Mouse (Mus musculus) thymus, adult 2 months (tissue): ENCODE results near the gene 4933402N03Rik. TPM values are rescaled to one million over a fixed set of nuclear protein-coding genes. Genes with fewer than 3 reads are reported as not detected.

Experiments
- DNase-seq: peaks from one replicate; pipeline ENCODE4 v3.0.0; 2021
- H3K27ac ChIP-seq: fragments of 200-500 bp; 2 replicates; pipeline ENCODE4 v1.5.1; 2012; ENCODE audit warnings: low read length, control low read depth; ENCODE audit not compliant: control insufficient read depth, insufficient read depth
- H3K27me3 ChIP-seq: fragments of 200-500 bp; 2 replicates; pipeline ENCODE4 v1.6.1; 2012; ENCODE audit warnings: mild to moderate bottlenecking, low read length, moderate library complexity, mixed read lengths; ENCODE audit not compliant: control insufficient read depth, insufficient read depth
- H3K36me3 ChIP-seq: fragments of 200-500 bp; 2 replicates; pipeline ENCODE4 v1.6.1; 2012; ENCODE audit warnings: mild to moderate bottlenecking, low read length, moderate library complexity; ENCODE audit not compliant: control insufficient read depth, insufficient read depth
- H3K4me1 ChIP-seq: fragments of 200-500 bp; replicated peaks from 2 replicates; pipeline ENCODE4 v1.6.1; 2012; ENCODE audit warnings: low read length; ENCODE audit not compliant: control insufficient read depth, insufficient read depth
- H3K4me3 ChIP-seq: fragments of 200-500 bp; 2 replicates; pipeline ENCODE4 v1.5.1; 2012; ENCODE audit warnings: mild to moderate bottlenecking, low read length, control low read depth, moderate library complexity; ENCODE audit not compliant: control insufficient read depth, insufficient read depth
- CTCF ChIP-seq: fragments of 200-500 bp; IDR thresholded peaks from 2 replicates; pipeline ENCODE4 v1.5.1; 2012; ENCODE audit warnings: mild to moderate bottlenecking, control low read depth, low read length, moderate library complexity, borderline replicate concordance; ENCODE audit not compliant: control insufficient read depth, poor library complexity, insufficient read depth; ENCODE audit errors: extremely low read depth
- POLR2A ChIP-seq: fragments of 200-500 bp; IDR thresholded peaks from 2 replicates; pipeline ENCODE4 v1.6.1; 2012; ENCODE audit warnings: mild to moderate bottlenecking, low read length, control low read depth, moderate library complexity; ENCODE audit not compliant: control insufficient read depth, poor library complexity, insufficient read depth; ENCODE audit errors: extremely low read depth
- WGBS: fragments of 180-500 bp; shearing (Covaris S2); methylation state at CpG from one replicate; pipeline ENCODE4 v1.1.7; 2018; 5-methylcytosine and 5-hydroxymethylcytosine counted together
- polyA plus RNA-seq: library from polyadenylated mRNA; depleted of rRNA; stranded (reverse); fragments of >200 nt; gene quantifications from 2 replicates; pipeline ENCODE4 v1.2.3, GENCODE M21; 2012; rRNA removed

4933402N03Rik gene
- not detected in 2 replicates for polyA plus RNA-seq

DNA sequence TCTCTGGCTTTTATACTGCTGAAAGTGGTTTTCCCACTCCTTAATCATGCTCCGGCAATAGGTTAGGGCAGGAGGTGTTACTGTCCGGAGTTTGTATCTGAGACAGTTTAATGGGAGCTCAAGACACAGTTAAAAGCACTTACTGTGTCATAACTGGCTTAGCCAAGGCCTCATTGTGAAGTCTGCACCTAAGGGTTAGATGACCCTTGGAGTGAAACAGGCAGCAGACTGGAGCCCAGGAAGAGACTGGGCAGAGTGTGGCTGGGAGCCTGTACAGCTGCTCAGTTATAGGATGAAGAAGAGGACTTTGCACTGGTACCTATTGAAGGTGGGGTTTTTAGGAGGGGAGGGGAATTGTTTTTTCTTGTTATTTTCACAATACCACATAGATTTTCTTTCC lies at the start of gene 4933402N03Rik:
TSS of gene 4933402N03Rik (minus strand) at position 101 of the 400 bp plus-strand sequence.
- 93% methylated on average over 2 of the region's 2 CpGs for WGBS

DNA sequence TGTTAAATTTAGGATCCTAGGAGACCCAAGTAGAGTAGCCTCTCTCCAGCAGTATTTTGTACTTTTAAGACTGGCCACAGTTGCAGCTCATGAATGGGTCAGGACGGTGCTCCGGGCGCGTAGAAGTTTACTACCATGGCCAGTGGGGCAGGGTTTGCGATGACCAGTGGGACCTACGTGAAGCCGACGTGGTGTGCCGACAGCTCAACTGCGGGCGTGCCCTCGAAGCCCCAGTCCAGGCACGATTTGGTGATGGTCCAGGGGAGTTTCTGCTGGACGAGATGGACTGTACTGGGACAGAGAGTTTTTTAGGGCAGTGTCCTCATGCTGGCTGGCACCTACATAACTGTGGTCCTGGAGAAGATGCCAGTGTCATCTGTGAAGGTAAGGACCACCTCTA lies 41.9 kb upstream of the 4933402N03Rik start:
- DNase-seq, result no peak
- H3K4me1 ChIP-seq, result no peaks in the 10 kb centered on the region; the same call in 1 of the 2 replicates
- no peak overlapping the region for H3K27ac ChIP-seq
- no peaks in the 10 kb centered on the region for H3K27me3 ChIP-seq
- no peaks in the 10 kb centered on the region for H3K36me3 ChIP-seq
- TF ChIP-seq POLR2A (no peak), CTCF (no peak)
- 96% methylated on average over 14 of the region's 14 CpGs for WGBS
- H3K4me3 ChIP-seq, result no peak overlapping the region

More for the DNA sequence above, at the start of gene 4933402N03Rik:
- DNase-seq, result no peak
- Histone ChIP-seq H3K36me3 (no peaks in the 10 kb centered on the region), H3K4me3 (no peak within 1 kb of the TSS), H3K27ac (no peak within 1 kb of the TSS), H3K4me1 (no peaks in the 10 kb centered on the region), H3K27me3 (no peaks in the 10 kb centered on the region)
- TF ChIP-seq POLR2A, result no peak
- no peak for TF ChIP-seq CTCF

DNA sequence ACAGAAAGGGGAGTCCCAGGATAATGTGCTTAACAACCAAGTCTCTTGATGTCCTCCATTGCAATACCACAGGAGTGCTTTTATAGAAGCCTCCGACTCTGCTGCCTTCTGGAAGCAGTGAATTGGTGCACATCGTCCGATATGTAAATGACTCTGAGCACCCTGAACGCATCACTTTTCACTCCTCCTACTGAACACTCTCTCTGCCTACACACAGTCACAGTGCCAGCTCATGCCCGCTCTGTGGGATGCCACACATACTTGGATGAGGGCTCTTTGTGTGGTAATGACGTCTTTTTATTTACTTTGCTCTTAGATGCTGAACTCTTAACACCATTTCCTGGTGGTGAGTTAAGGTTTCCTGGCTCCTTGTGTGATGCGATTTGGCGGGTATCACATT lies 40.9 kb upstream of the 4933402N03Rik start:
- no peaks in the 10 kb centered on the region for H3K36me3 ChIP-seq

DNA sequence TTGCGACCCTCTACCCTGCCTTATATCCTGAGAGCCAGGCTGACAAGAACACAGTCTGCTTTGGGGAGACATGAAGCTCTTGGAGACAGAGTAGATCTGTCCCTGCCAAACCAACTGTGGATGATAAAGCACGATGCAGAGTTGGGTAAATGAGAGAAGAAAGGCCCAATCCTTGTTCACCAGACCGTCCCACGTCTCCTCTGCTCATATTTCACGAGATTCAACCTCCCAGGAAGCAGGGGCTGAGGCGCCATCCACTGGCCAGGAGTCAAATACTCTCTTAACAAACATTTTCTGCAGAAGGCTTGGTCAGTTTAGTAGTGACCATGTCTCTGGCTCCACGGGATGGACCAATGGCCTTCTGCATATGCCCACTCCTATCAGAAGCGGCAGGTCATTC lies 38.2 kb upstream of the 4933402N03Rik start:
- Histone ChIP-seq H3K36me3 (no peaks in the 10 kb centered on the region), H3K27me3 (no peaks in the 10 kb centered on the region), H3K4me1 (no peaks in the 10 kb centered on the region), H3K4me3 (no peak overlapping the region), H3K27ac (no peak overlapping the region)
- 72% methylated on average over 8 of the region's 8 CpGs for WGBS
- no peak for TF ChIP-seq POLR2A
- no peak for TF ChIP-seq CTCF
- no peak for DNase-seq

More for the DNA sequence above, 40.9 kb upstream of the 4933402N03Rik start:
- Histone ChIP-seq H3K4me1 (no peaks in the 10 kb centered on the region; the same call in 1 of the 2 replicates), H3K27ac (no peak overlapping the region), H3K4me3 (no peak overlapping the region), H3K27me3 (no peaks in the 10 kb centered on the region)
- 67% methylated on average over 8 of the region's 8 CpGs for WGBS
- no peak for DNase-seq
- TF ChIP-seq CTCF (no peak), POLR2A (no peak)

DNA sequence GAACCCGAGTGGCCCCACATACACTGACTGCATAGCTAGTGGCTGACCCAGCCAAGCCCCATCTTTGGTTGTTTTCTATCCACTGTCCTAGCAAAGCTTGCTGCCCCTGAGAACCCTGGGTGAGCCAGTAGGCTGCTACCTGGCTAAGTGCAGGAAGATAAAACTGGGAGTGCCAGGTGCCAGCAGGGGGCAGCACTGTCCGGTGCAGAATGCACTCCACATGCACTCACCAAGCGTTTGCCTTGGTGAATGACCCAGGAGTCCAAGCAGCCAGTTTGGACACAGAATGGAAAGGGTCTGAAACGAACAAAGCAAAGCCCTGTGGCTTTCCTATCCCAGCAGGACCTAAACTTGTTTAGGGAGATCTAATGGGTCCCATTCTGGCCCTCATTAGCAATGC lies 36.6 kb upstream of the 4933402N03Rik start:
- H3K27ac ChIP-seq, result no peak overlapping the region
- no peaks in the 10 kb centered on the region for H3K36me3 ChIP-seq
- no peak for TF ChIP-seq POLR2A
- peak; percentile 70; the same call in 1 of the 2 replicates for TF ChIP-seq CTCF
- WGBS, result 49% methylated on average over 4 of the region's 4 CpGs
- H3K4me3 ChIP-seq, result no peak overlapping the region
- peak; percentile 63 for DNase-seq
- H3K27me3 ChIP-seq, result no peaks in the 10 kb centered on the region
- no peaks in the 10 kb centered on the region for H3K4me1 ChIP-seq

DNA sequence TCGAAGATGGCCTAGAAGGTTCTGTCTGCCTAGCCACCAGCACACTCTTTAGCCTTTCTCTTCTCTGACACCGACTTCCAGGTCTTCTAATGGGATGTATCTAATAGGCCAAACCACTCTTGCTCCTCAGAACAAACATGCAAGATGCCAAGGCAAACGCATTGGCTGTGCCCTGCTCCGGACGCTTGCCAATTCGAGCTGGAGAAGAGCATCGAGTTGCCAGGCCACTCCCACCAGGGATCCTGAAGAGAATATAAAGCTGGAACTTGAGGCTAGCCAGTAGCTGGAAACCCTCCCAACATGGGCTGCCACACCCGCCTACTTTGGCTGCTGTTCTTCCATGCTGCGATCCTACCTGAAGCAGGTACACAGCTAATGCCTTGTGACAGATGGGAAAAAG lies 28.0 kb upstream of the 4933402N03Rik start, which contains the start of gene 5430419D17Rik:
TSS of gene 5430419D17Rik (plus strand) at position 282 of the 400 bp plus-strand sequence.
- H3K4me1 ChIP-seq, result peaks cover under 1% of the 10 kb centered on the region; the same call in 1 of the 2 replicates
- no peak within 1 kb of the TSS for H3K27ac ChIP-seq
- DNase-seq, result no peak
- no peaks in the 10 kb centered on the region for H3K36me3 ChIP-seq
- TF ChIP-seq POLR2A (no peak), CTCF (no peak)
- H3K4me3 ChIP-seq, result no peak within 1 kb of the TSS
- WGBS, result 91% methylated on average over 9 of the region's 9 CpGs
- H3K27me3 ChIP-seq, result no peaks in the 10 kb centered on the region

DNA sequence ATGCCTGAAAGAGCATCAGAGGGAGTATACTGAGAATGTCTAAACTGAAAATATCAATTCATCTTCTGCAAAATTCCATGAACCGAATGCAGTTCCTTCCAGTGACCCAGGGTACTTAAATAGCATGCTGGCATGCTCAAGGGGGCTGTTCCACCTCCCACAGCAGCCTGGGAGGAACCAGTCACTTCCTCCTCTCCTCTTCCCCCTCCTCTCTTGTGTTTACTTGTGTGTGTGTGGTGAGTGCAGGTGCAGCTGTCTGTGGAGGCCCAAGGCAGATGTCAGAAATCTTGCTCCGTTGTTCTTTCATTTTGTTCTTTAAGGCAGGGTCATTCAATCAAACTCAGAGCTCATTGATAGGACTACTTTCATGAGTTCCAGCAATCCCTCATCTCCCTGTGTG lies 23.0 kb upstream of the 4933402N03Rik start:
- Histone ChIP-seq H3K4me1 (peaks cover 2% of the 10 kb centered on the region; the same call in 1 of the 2 replicates), H3K4me3 (no peak overlapping the region), H3K27ac (no peak overlapping the region), H3K36me3 (no peaks in the 10 kb centered on the region), H3K27me3 (no peaks in the 10 kb centered on the region)
- DNase-seq, result peak; percentile 53
- TF ChIP-seq POLR2A, result no peak
- no peak for TF ChIP-seq CTCF
- 4% methylated on average over 2 of the region's 2 CpGs for WGBS
